9 mouse cellular contexts compared by ENCODE assay signal in genomic region chrX:6399193-6399592, GRCm38 (mm10). TPM values are rescaled to one million over a fixed set of nuclear protein-coding genes. Genes with fewer than 3 reads are reported as not detected.
DNase-seq lines count a peak whose midpoint lies in the region; ATAC-seq lines count a peak whose summit lies in the region.
"Had no signal": no experiment of that assay in that cellular context is flagged by ENCODE, and none has a peak within 500 bp of the region (broad histone marks: within the 10 kb centered on the region; RNA-seq: fewer than 3 reads in every experiment).

No protein-coding gene starts in this region.

- peak overlapping the region; percentile 83 for H3K9ac ChIP-seq in heart, embryonic 13.5 days
- H3K9ac ChIP-seq in hindbrain, embryonic 12.5 days = no peak overlapping the region
- H3K9ac ChIP-seq in midbrain, embryonic 13.5 days (replicated peaks) = no peak overlapping the region

- no peaks in the 10 kb centered on the region for H3K36me3 ChIP-seq in heart, embryonic 13.5 days
- H3K36me3 ChIP-seq in hindbrain, embryonic 12.5 days = no peaks in the 10 kb centered on the region
- no peaks in the 10 kb centered on the region for H3K36me3 ChIP-seq in midbrain, embryonic 13.5 days

- DNase-seq in heart, postnatal 14 days = no peak
- no peak for DNase-seq in frontal cortex, postnatal 36 days (ENCODE audit: low spot score in 2 of 2)
- no peak for DNase-seq in spleen, postnatal 36 days (ENCODE audit: low spot score in 2 of 2)
- no peak for DNase-seq in cerebellum, adult 11-12 months

- peak overlapping the region; percentile 69 for H3K4me2 ChIP-seq in heart, embryonic 13.5 days
- peak overlapping the region; percentile 58 for H3K4me2 ChIP-seq in hindbrain, embryonic 12.5 days (replicated peaks)
- peak overlapping the region; percentile 67 for H3K4me2 ChIP-seq in midbrain, embryonic 13.5 days (replicated peaks)

- peak overlapping the region; percentile 80 for H3K27ac ChIP-seq in heart, embryonic 13.5 days (replicated peaks)
- no peak overlapping the region for H3K27ac ChIP-seq in brown adipose tissue, adult 24 weeks (replicated peaks; ENCODE audit: low read depth, low read length)
- H3K27ac ChIP-seq in hindbrain, embryonic 12.5 days = peak overlapping the region; percentile 12; the same call in 1 of the 2 replicates
- no peak overlapping the region for H3K27ac ChIP-seq in midbrain, embryonic 13.5 days

- intact Hi-C loops in heart, postnatal 14 days (cut with DNase I) = no loop called here

- H3K4me3 ChIP-seq in heart, embryonic 13.5 days = peak overlapping the region; percentile 69
- peak overlapping the region; percentile 58 for H3K4me3 ChIP-seq in brown adipose tissue, adult 24 weeks (ENCODE audit: insufficient read depth, low read depth, low read length)
- peak overlapping the region; percentile 61 for H3K4me3 ChIP-seq in hindbrain, embryonic 12.5 days
- H3K4me3 ChIP-seq in midbrain, embryonic 13.5 days (replicated peaks) = peak overlapping the region; percentile 59

- WGBS in heart, embryonic 13.5 days = 19% methylated on average over 1 of the region's 1 CpGs
- WGBS in hindbrain, embryonic 12.5 days = 64% methylated on average over 1 of the region's 1 CpGs
- WGBS in midbrain, embryonic 13.5 days = 46% methylated on average over 1 of the region's 1 CpGs

- peaks cover 16% of the 10 kb centered on the region for H3K4me1 ChIP-seq in heart, embryonic 13.5 days
- no peaks in the 10 kb centered on the region for H3K4me1 ChIP-seq in brown adipose tissue, adult 24 weeks (ENCODE audit: control insufficient read depth, insufficient read depth, insufficient read length, low read length)
- H3K4me1 ChIP-seq in hindbrain, embryonic 12.5 days = no peaks in the 10 kb centered on the region
- H3K4me1 ChIP-seq in midbrain, embryonic 13.5 days (replicated peaks) = peaks cover 6% of the 10 kb centered on the region; the same call in 1 of the 2 replicates

- peaks cover 4% of the 10 kb centered on the region; the same call in 1 of the 2 replicates for H3K27me3 ChIP-seq in heart, embryonic 13.5 days (replicated peaks)
- no peaks in the 10 kb centered on the region for H3K27me3 ChIP-seq in hindbrain, embryonic 12.5 days
- H3K27me3 ChIP-seq in midbrain, embryonic 13.5 days = no peaks in the 10 kb centered on the region

- ATAC-seq in heart, embryonic 13.5 days (ENCODE audit: extremely low read depth, insufficient number of reproducible peaks, low FRiP score, low TSS enrichment) = no peak
- ATAC-seq in hindbrain, embryonic 12.5 days (ENCODE audit: low FRiP score) = no peak
- ATAC-seq in midbrain, embryonic 13.5 days = no peak; the same call in 1 of the 2 replicates

- no peaks in the 10 kb centered on the region for H3K9me3 ChIP-seq in heart, embryonic 13.5 days
- H3K9me3 ChIP-seq in hindbrain, embryonic 12.5 days (replicated peaks) = 0 out of 2 replicates have a peak, but pooled peaks cover 6% of the 10 kb centered on the region
- H3K9me3 ChIP-seq in midbrain, embryonic 13.5 days = no peaks in the 10 kb centered on the region

RNA-seq across cellular contexts. Expression of gene Shroom4, which starts 0.5 kb away (rescaled TPM):
- polyA plus RNA-seq in heart, embryonic 13.5 days (2015; fragmentation: Nextera tagmentation; extraction: Ambion mirVana) = 2.9 and 3.2 TPM in 2 replicates
- 10 to 100 TPM; 22.3 to 24.7 TPM for total RNA-seq in heart, postnatal 14 days (2021)
- 3.1 and 3.3 TPM in 2 replicates for polyA plus RNA-seq in brown adipose tissue, adult 24 weeks (2012; ENCODE audit: insufficient read depth, insufficient read length, missing spikeins)
- polyA plus RNA-seq in hindbrain, embryonic 12.5 days (2016; fragmentation: Nextera tagmentation; extraction: Ambion mirVana) = 5.0 and 7.1 TPM in 2 replicates
- polyA plus RNA-seq in midbrain, embryonic 13.5 days (2015; fragmentation: Nextera tagmentation; extraction: Ambion mirVana) = 1.6 and 1.9 TPM in 2 replicates
- total RNA-seq: megakaryocyte-erythroid progenitor cell, adult 5-6 weeks had no signal

Comparison
In these comparisons a context has a peak if more than half of its experiments do, and no peak if none do; other contexts are left out.
1. H3K27ac ChIP-seq: peak in heart, embryonic 13.5 days (single experiment) and hindbrain, embryonic 12.5 days (single experiment); none in brown adipose tissue, adult 24 weeks (single experiment) and midbrain, embryonic 13.5 days (single experiment).
2. Peak in every context shown above with its lines, with median percentiles within 50 percentile points of each other: H3K4me2 ChIP-seq and H3K4me3 ChIP-seq.